Mouse (Mus musculus) cerebellum, adult 8-10 months (tissue): ENCODE results near the gene Tas2r143.

Experiments
- DNase-seq: peaks from one replicate; pipeline ENCODE4 v3.0.0; 2022

Tas2r143 gene

GRCm38 (mm10) chr6:42399938-42400337 lies at the start of gene Tas2r143:
Gene Tas2r143, plus strand, starts transcription at chr6:42400238.
- DNase-seq, result no peak

DNA sequence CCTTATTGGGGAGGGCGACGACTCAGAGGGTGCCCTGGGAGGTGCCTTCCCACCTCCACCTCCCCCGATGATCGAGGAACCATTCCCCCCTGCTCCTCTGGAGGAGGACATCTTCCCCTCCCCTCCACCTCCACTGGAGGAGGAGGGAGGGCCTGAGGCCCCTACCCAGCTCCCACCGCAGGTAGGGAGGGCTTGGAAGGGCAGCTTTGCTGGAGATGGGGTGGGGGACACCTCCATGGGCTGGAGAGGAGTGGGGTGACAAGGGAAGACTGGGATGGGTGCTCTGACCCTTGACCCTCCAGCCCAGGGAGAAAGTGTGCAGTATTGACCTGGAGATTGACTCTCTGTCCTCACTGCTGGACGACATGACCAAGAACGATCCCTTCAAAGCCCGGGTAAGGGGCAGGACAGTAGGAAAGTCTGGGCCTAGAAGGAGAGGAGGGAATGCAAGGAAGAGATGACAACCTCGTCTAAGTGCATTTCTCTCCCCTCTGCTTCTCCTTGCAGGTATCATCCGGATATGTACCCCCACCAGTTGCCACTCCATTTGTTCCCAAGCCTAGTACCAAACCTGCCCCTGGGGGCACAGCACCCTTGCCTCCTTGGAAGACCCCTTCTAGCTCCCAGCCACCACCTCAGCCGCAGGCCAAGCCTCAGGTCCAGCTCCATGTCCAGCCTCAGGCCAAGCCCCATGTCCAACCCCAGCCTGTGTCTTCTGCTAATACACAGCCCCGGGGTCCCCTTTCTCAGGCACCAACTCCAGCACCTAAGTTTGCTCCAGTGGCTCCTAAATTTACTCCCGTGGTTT lies 48.9 kb upstream of the Tas2r143 start:
- no peak for DNase-seq

GRCm38 (mm10) chr6:42351776-42352485 lies 48.1 kb upstream of the Tas2r143 start:
- DNase-seq, result no peak

GRCm38 (mm10) chr6:42352486-42352846 lies 47.6 kb upstream of the Tas2r143 start:
- no peak for DNase-seq

- DNase-seq, result no peak
Observed at GRCm38 (mm10) chr6:42353180-42353579, 46.9 kb upstream of the Tas2r143 start.

- DNase-seq, result no peak
Observed at GRCm38 (mm10) chr6:42354076-42355019, 45.7 kb upstream of the Tas2r143 start.

DNA sequence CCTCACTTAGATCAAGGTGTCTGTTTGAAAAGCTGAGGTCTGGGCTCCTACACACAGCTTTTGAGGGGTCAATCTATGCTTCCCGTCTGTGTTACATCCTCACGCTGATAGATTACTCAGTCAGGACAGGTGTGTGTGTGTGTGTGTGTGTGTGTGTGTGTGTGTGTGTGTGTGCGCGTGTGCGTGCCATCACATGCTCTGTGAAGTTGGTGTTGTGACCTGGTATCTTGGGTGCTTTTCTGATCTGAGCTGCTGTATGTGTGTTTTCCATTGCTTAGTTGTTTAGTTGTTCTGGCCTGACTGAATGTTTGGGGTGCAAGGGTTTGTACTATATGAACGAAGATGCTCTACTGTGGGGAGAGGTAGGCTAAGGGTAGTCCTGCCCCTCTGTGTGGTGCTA lies 44.7 kb upstream of the Tas2r143 start:
- DNase-seq, result no peak

- no peak for DNase-seq
Observed at GRCm38 (mm10) chr6:42355794-42356600, 44.0 kb upstream of the Tas2r143 start.

- no peak for DNase-seq
Observed at GRCm38 (mm10) chr6:42356913-42357312, 43.1 kb upstream of the Tas2r143 start.

- no peak for DNase-seq
Observed at GRCm38 (mm10) chr6:42357901-42358300, 42.1 kb upstream of the Tas2r143 start.

- no peak for DNase-seq
Observed at GRCm38 (mm10) chr6:42358901-42359300, 41.1 kb upstream of the Tas2r143 start.

DNA sequence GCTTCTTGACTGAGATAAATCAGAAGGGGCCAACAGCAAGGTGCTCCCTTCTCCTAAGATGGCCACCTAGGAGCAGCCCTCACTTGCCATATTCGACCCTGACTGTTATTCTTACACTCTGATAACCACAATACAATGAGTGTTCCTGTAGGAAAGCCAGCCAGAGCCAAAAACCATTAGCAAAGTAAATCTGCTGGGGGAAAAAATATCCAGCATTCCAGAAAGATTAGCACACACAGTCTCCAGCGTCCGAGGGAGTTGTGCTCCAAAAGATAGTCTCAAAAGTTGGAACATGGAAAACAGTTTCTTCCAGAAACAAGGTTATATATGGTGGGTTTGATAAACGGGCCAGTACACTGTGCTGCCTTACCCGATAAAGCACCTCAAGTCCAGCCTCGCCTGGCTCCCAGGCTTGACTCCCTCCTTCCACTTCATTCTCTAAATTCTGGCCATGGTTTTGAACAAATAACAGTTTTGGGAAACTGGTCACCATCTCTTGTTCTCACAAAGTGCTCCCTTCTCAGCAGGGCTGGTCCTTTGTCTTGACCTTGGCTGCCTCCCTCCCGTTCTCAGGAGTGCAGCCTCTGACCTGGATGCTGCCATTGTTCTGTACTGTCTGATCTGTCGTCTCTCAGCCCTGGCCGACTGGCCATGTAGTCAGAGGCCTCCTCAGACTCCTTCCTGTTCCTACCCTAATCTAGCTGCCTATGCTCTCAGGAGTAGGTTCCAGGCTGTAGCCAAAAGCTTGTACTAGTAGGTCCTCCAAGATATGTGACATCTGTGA lies 40.5 kb upstream of the Tas2r143 start:
- DNase-seq, result no peak

DNA sequence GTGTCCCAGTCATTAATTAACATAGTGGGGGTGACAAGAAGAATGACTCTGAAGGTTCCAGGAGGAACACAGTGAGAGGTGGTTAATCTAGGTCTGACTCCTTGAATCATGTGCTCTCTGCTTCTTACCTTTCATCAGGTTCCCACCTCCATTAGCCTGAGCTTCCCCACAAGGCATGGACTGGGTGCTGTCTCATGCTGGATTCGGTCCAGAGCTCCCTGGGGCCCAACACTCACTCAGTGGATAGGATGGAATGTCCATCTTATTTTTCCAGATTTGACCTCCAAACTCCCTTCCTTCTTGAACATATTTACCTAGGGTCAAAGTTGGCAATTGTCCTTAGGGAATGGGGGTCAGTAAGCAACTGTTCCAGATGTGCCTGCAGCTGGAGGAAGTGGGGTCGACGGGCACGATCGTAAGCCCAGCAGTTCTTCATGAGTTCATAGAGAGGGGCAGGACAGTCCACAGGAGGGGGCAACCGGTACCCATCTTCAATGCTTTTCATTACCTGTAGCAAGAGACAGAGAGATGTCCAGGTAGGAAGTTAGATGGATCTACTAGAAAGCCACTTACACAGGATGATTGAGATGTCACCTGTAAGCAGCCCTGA lies 39.7 kb upstream of the Tas2r143 start:
- no peak for DNase-seq

GRCm38 (mm10) chr6:42361041-42361895 lies 38.8 kb upstream of the Tas2r143 start:
- DNase-seq, result no peak

GRCm38 (mm10) chr6:42362074-42362473 lies 38.0 kb upstream of the Tas2r143 start:
- DNase-seq, result no peak

GRCm38 (mm10) chr6:42362497-42362896 lies 37.5 kb upstream of the Tas2r143 start:
- DNase-seq, result no peak

- no peak for DNase-seq
Observed at GRCm38 (mm10) chr6:42362974-42363373, 37.1 kb upstream of the Tas2r143 start.

- no peak for DNase-seq
Observed at GRCm38 (mm10) chr6:42364066-42364465, 36.0 kb upstream of the Tas2r143 start.

DNA sequence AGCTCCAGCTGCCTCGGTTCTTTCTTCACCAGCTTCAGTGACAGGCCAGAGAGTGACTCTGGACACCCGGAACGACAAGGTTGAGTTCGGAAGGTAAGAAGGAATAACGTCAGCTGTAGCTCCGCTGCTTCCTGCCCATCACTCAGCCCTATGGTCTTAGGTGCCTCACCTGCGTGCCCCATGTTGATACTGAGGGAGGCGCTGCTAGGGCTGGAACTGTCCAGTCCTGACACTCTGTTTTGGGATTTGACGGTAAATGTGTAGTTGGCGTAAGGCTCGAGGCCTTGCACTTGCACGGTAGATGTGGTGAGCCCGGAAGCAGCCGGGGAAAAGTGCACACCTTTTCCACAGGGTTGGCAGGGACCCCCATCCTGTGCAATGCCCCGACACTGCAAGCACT lies 35.4 kb upstream of the Tas2r143 start:
- no peak for DNase-seq

DNA sequence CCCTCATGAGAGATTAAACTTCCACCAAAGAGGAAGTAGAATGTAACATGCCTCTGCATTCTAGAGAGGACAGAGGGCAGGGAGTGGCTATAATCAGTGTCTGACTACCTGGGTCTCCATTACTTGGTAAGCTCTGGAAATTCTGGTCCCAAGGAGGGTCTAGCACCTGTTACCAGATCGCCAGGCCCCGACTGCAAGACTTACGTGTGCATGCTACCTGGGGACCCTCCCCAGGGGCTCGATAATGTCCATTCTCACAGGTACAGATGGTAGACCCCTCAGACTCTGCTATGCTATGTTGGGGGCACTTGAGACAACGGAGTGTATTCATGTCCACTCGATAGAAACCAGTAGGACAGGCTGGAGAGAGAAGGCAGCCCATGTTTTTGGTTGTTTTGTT lies 34.8 kb upstream of the Tas2r143 start:
- DNase-seq, result no peak
